Mouse (Mus musculus) intestine, embryonic 15.5 days (tissue): ENCODE measurements around the gene Wdr26. TPM values are rescaled to one million over a fixed set of nuclear protein-coding genes. Genes with fewer than 3 reads are reported as not detected.

Experiments used
- ATAC-seq: fragments of 200-750 bp; cut with Nextera tagmentation; 2 replicates; pipeline ENCODE4 v1.8.0; 2017; ENCODE audit warnings: moderate TSS enrichment, moderate library complexity
- H3K27ac ChIP-seq: fragments of 300-500 bp; sonication (generic); 2 replicates; pipeline ENCODE4 v1.5.1; 2015; ENCODE audit warnings: mild to moderate bottlenecking, inconsistent platforms
- H3K27me3 ChIP-seq: fragments of 300-500 bp; sonication (generic); replicated peaks from 2 replicates; pipeline ENCODE4 v1.6.1; 2015; ENCODE audit warnings: inconsistent platforms
- H3K36me3 ChIP-seq: fragments of 300-500 bp; sonication (generic); 2 replicates; pipeline ENCODE4 v1.6.1; 2015; ENCODE audit warnings: inconsistent platforms
- H3K4me1 ChIP-seq: fragments of 300-500 bp; sonication (generic); replicated peaks from 2 replicates; pipeline ENCODE4 v1.6.1; 2015; ENCODE audit warnings: inconsistent platforms
- H3K4me2 ChIP-seq: fragments of 300-500 bp; sonication (generic); replicated peaks from 2 replicates; pipeline ENCODE4 v1.6.1; 2015; ENCODE audit warnings: mild to moderate bottlenecking, inconsistent platforms
- H3K4me3 ChIP-seq: fragments of 300-500 bp; sonication (generic); replicated peaks from 2 replicates; pipeline ENCODE4 v1.5.1; 2015; ENCODE audit warnings: inconsistent platforms
- H3K9ac ChIP-seq: fragments of 300-500 bp; sonication (generic); 2 replicates; pipeline ENCODE4 v1.6.1; 2015; ENCODE audit warnings: inconsistent platforms
- H3K9me3 ChIP-seq: fragments of 300-500 bp; sonication (generic); 2 replicates; pipeline ENCODE4 v1.6.1; 2016; ENCODE audit warnings: inconsistent platforms
- WGBS: fragments of 180-500 bp; shearing (Covaris S2); methylation state at CpG from one replicate; pipeline ENCODE4 v1.1.7; 2015; 5-methylcytosine and 5-hydroxymethylcytosine counted together
- polyA plus RNA-seq: library from polyadenylated mRNA; unstranded; fragments of >200 nt; fragmentation: Nextera tagmentation; extraction: Ambion mirVana; gene quantifications from 2 replicates; pipeline ENCODE4 v1.2.1, GENCODE M21; 2015

Gene Wdr26
- polyA plus RNA-seq, 1 experiment from 2014 or later, result 33.0 TPM

GRCm38 (mm10) chr1:181148540-181148939 lies 63.3 kb downstream of the Wdr26 start:
- Histone ChIP-seq H3K4me2 (0 out of 2 replicates have a peak overlapping the region, but pooled peaks have one; percentile 7), H3K9ac (no peak overlapping the region), H3K4me3 (no peak overlapping the region), H3K4me1 (0 out of 2 replicates have a peak, but pooled peaks cover 6% of the 10 kb centered on the region), H3K27ac (peak overlapping the region; percentile 48), H3K9me3 (no peaks in the 10 kb centered on the region), H3K36me3 (no peaks in the 10 kb centered on the region), H3K27me3 (no peaks in the 10 kb centered on the region)
- WGBS, result 49% methylated on average over 5 of the region's 5 CpGs
- ATAC-seq, result peak; percentile 42; the same call in 1 of the 2 replicates

GRCm38 (mm10) chr1:181146187-181146586 lies 65.6 kb downstream of the Wdr26 start:
- H3K27ac ChIP-seq, result no peak overlapping the region
- peaks cover 6% of the 10 kb centered on the region; the same call in 1 of the 2 replicates for H3K4me1 ChIP-seq
- H3K27me3 ChIP-seq, result no peaks in the 10 kb centered on the region
- H3K9me3 ChIP-seq, result no peaks in the 10 kb centered on the region
- H3K9ac ChIP-seq, result no peak overlapping the region
- H3K4me2 ChIP-seq, result no peak overlapping the region
- ATAC-seq, result no peak
- WGBS, result 88% methylated on average over 2 of the region's 2 CpGs
- H3K36me3 ChIP-seq, result no peaks in the 10 kb centered on the region
- H3K4me3 ChIP-seq, result no peak overlapping the region

GRCm38 (mm10) chr1:181144966-181145365 lies 66.8 kb downstream of the Wdr26 start:
- H3K27me3 ChIP-seq, result no peaks in the 10 kb centered on the region
- no peaks in the 10 kb centered on the region for H3K9me3 ChIP-seq
- no peak for ATAC-seq
- H3K4me1 ChIP-seq, result peaks cover 6% of the 10 kb centered on the region; the same call in 1 of the 2 replicates
- H3K4me2 ChIP-seq, result peak overlapping the region; percentile 52
- WGBS, result 12% methylated on average over 12 of the region's 12 CpGs
- H3K36me3 ChIP-seq, result no peaks in the 10 kb centered on the region
- peak overlapping the region; percentile 59 for H3K9ac ChIP-seq
- H3K27ac ChIP-seq, result peak overlapping the region; percentile 81
- H3K4me3 ChIP-seq, result peak overlapping the region; percentile 63

- Histone ChIP-seq H3K9ac (peak within 1 kb of the TSS; percentile 59), H3K4me2 (peak within 1 kb of the TSS; percentile 52), H3K4me1 (peaks cover 6% of the 10 kb centered on the region; the same call in 1 of the 2 replicates), H3K9me3 (no peaks in the 10 kb centered on the region), H3K4me3 (peak within 1 kb of the TSS; percentile 63), H3K27me3 (no peaks in the 10 kb centered on the region), H3K36me3 (no peaks in the 10 kb centered on the region), H3K27ac (peak within 1 kb of the TSS; percentile 81)
- peak; percentile 98 for ATAC-seq
- WGBS, result under 1% methylated on average over 52 of the region's 52 CpGs
These were observed 67.6 kb downstream of the Wdr26 start, which contains the start of the genes Nvl and Cnih4 for GRCm38 (mm10) chr1:181143950-181144836. Nvl (minus strand) TSS chr1:181144204. Cnih4 (plus strand) TSS chr1:181144693.

- Histone ChIP-seq H3K36me3 (no peaks in the 10 kb centered on the region), H3K9me3 (no peaks in the 10 kb centered on the region), H3K27ac (peak overlapping the region; percentile 81), H3K4me2 (peak overlapping the region; percentile 52), H3K9ac (peak overlapping the region; percentile 59), H3K4me1 (peaks cover 6% of the 10 kb centered on the region; the same call in 1 of the 2 replicates), H3K27me3 (no peaks in the 10 kb centered on the region), H3K4me3 (peak overlapping the region; percentile 63)
- peak; percentile 42 for ATAC-seq
- under 1% methylated on average over 12 of the region's 12 CpGs for WGBS
These were observed 68.2 kb downstream of the Wdr26 start for GRCm38 (mm10) chr1:181143609-181143949.

- Histone ChIP-seq H3K27me3 (no peaks in the 10 kb centered on the region), H3K27ac (no peak overlapping the region), H3K4me2 (no peak overlapping the region), H3K9ac (no peak overlapping the region), H3K36me3 (peaks cover 13% of the 10 kb centered on the region; the same call in 1 of the 2 replicates), H3K9me3 (no peaks in the 10 kb centered on the region), H3K4me3 (no peak overlapping the region), H3K4me1 (peaks cover 3% of the 10 kb centered on the region; the same call in 1 of the 2 replicates)
- WGBS, result 89% methylated on average over 7 of the region's 7 CpGs
- no peak for ATAC-seq
These were observed 73.1 kb downstream of the Wdr26 start for GRCm38 (mm10) chr1:181138730-181139129.

GRCm38 (mm10) chr1:181131915-181132314 lies 79.9 kb downstream of the Wdr26 start:
- Histone ChIP-seq H3K4me2 (no peak overlapping the region), H3K4me1 (no peaks in the 10 kb centered on the region), H3K27me3 (no peaks in the 10 kb centered on the region), H3K4me3 (no peak overlapping the region), H3K27ac (no peak overlapping the region), H3K9me3 (no peaks in the 10 kb centered on the region), H3K36me3 (peaks cover 23% of the 10 kb centered on the region), H3K9ac (no peak overlapping the region)
- WGBS, result 88% methylated on average over 6 of the region's 6 CpGs
- no peak for ATAC-seq

- H3K4me1 ChIP-seq, result no peaks in the 10 kb centered on the region
- H3K4me2 ChIP-seq, result no peak overlapping the region
- H3K9me3 ChIP-seq, result no peaks in the 10 kb centered on the region
- ATAC-seq, result no peak
- peaks cover 34% of the 10 kb centered on the region for H3K36me3 ChIP-seq
- H3K27me3 ChIP-seq, result no peaks in the 10 kb centered on the region
- WGBS, result 91% methylated on average over 9 of the region's 9 CpGs
- no peak overlapping the region for H3K27ac ChIP-seq
- H3K9ac ChIP-seq, result no peak overlapping the region
- H3K4me3 ChIP-seq, result no peak overlapping the region
These were observed 85.0 kb downstream of the Wdr26 start for GRCm38 (mm10) chr1:181126766-181127165.

GRCm38 (mm10) chr1:181125916-181126315 lies 85.9 kb downstream of the Wdr26 start:
- Histone ChIP-seq H3K27ac (no peak overlapping the region), H3K36me3 (peaks cover 36% of the 10 kb centered on the region), H3K27me3 (no peaks in the 10 kb centered on the region), H3K9ac (no peak overlapping the region), H3K4me2 (no peak overlapping the region), H3K4me3 (no peak overlapping the region), H3K9me3 (no peaks in the 10 kb centered on the region), H3K4me1 (no peaks in the 10 kb centered on the region)
- WGBS, result 98% methylated on average over 3 of the region's 3 CpGs
- ATAC-seq, result no peak

- Histone ChIP-seq H3K36me3 (peaks cover 32% of the 10 kb centered on the region), H3K27me3 (no peaks in the 10 kb centered on the region), H3K4me2 (no peak overlapping the region), H3K4me1 (no peaks in the 10 kb centered on the region), H3K9ac (no peak overlapping the region), H3K4me3 (no peak overlapping the region), H3K9me3 (no peaks in the 10 kb centered on the region), H3K27ac (no peak overlapping the region)
- no peak for ATAC-seq
- WGBS, result 90% methylated on average over 2 of the region's 2 CpGs
These were observed 87.7 kb downstream of the Wdr26 start for GRCm38 (mm10) chr1:181124145-181124544.
